Mouse (Mus musculus) cerebellum, adult 11 months (tissue): ENCODE results near the gene Adgra3.
A peak's percentile ranks its signal among the peaks of the same experiment; 100 is the strongest.

ENCODE experiments used
- DNase-seq: peaks from one replicate; pipeline ENCODE4 v3.0.0; 2022

The Adgra3 gene

GRCm38 (mm10) chr5:50058421-50059286, at the start of gene Adgra3:
TSS of gene Adgra3 (minus strand) at chr5:50059006.
- DNase-seq, result peak; percentile 26

- DNase-seq, result peak; percentile 4
Measured at GRCm38 (mm10) chr5:50083441-50083840, 24.6 kb upstream of the Adgra3 start.

- no peak for DNase-seq
Measured at GRCm38 (mm10) chr5:50074245-50074644, 15.4 kb upstream of the Adgra3 start.

GRCm38 (mm10) chr5:50064236-50064635, 5.4 kb upstream of the Adgra3 start:
- DNase-seq, result no peak

- DNase-seq, result no peak
Measured at GRCm38 (mm10) chr5:50059586-50059985, 780 bp upstream of the Adgra3 start.

- DNase-seq, result no peak
Measured at GRCm38 (mm10) chr5:50057612-50058420, 990 bp downstream of the Adgra3 start.

- DNase-seq, result no peak
Measured at GRCm38 (mm10) chr5:50052456-50052855, 6.3 kb downstream of the Adgra3 start.

GRCm38 (mm10) chr5:50050668-50051425, 8.0 kb downstream of the Adgra3 start:
- no peak for DNase-seq

- no peak for DNase-seq
Measured at GRCm38 (mm10) chr5:50050037-50050436, 8.8 kb downstream of the Adgra3 start.

- DNase-seq, result no peak
Measured at GRCm38 (mm10) chr5:50049506-50049905, 9.3 kb downstream of the Adgra3 start.

- peak; percentile 7 for DNase-seq
Measured at GRCm38 (mm10) chr5:50048960-50049359, 9.8 kb downstream of the Adgra3 start.

GRCm38 (mm10) chr5:50048271-50048851, 10.4 kb downstream of the Adgra3 start:
- no peak for DNase-seq

- DNase-seq, result no peak
Measured at GRCm38 (mm10) chr5:50045180-50045579, 13.6 kb downstream of the Adgra3 start.

- DNase-seq, result no peak
Measured at GRCm38 (mm10) chr5:50043677-50044076, 15.1 kb downstream of the Adgra3 start.

GRCm38 (mm10) chr5:50042274-50042943, 16.4 kb downstream of the Adgra3 start:
- DNase-seq, result no peak

GRCm38 (mm10) chr5:50039521-50039920, 19.3 kb downstream of the Adgra3 start:
- DNase-seq, result no peak

GRCm38 (mm10) chr5:50037666-50038065, 21.1 kb downstream of the Adgra3 start:
- no peak for DNase-seq

- DNase-seq, result no peak
Measured at GRCm38 (mm10) chr5:50034900-50035514, 23.8 kb downstream of the Adgra3 start.

- DNase-seq, result no peak
Measured at GRCm38 (mm10) chr5:50034231-50034630, 24.6 kb downstream of the Adgra3 start.

- DNase-seq, result no peak
Measured at GRCm38 (mm10) chr5:50033660-50034059, 25.1 kb downstream of the Adgra3 start.

- DNase-seq, result no peak
Measured at GRCm38 (mm10) chr5:50032332-50032731, 26.5 kb downstream of the Adgra3 start.
